Mouse (Mus musculus) c-Kit-positive CD71-positive TER-119-positive erythroid progenitor cells, embryonic 14.5 days (primary cell): ENCODE measurements at regions not wholly inside any gene's neighbourhood (a gene's known extent, or its start where the extent isn't known, plus 50 kb on each side); places are given as distances from the start of the nearest gene placed in this dataset.

Experiments used
- DNase-seq: peaks from one replicate; pipeline ENCODE4 v3.0.0-alpha.2; 2013; ENCODE audit warnings: low spot score

DNA sequence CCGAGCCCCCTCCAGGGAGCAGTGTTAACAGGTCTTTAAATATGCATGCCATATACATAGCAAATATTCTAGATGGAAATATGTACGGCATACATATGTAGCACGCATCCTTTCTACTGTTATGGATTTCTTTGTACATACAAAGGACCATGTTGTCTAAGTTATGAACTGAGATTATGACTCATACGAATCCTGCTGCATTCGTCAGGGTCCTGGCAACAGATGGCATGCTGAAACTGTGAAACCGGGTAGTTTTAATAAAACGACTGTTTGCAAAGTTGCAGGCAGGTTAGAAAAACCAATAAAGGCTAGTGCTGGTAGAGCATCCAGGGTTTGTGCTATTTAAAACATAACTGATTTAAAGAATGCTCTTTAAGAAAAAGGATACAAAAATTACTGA lies 88.8 kb upstream of the Tlk1 start:
- no peak for DNase-seq

DNA sequence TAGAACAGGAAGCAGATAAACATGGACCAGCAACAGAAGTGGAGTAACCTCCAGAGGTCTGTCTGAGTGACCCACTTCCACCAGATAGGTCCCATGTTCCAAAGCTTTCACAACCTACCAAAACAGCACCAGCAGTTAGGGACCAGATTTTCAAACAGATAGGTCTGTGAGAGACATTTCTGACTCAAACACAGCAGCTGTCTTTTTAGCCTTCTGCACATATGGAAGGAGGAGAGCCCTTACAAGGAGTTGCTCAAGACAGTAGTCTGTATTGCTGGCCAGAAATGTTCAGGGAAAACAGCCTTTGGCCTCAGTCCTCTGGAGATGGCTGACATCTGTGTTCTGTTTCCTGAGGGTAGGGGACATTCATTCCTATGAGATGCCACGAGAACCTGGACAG lies 83.9 kb upstream of the Tlk1 start:
- DNase-seq: no peak

DNA sequence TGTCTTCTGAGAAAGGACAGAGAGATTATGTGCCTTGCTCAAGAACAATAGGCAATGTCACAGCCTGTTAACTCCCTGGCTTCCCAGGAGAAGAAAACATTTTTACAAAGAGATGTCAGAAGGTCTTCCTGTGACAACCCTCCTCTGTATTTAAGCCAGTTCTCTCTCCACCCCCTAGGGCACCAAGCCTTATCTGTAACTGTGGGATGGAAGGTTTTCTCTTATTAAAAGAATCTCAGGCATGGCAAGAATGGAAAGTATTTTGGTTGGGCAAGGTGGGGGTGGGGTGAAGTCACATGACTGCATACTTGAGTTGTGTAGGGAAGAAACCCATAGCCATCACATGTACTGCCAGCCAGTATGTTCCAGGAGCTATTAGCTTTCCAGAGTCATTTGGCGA lies 83.1 kb upstream of the Tlk1 start:
- DNase-seq: no peak

DNA sequence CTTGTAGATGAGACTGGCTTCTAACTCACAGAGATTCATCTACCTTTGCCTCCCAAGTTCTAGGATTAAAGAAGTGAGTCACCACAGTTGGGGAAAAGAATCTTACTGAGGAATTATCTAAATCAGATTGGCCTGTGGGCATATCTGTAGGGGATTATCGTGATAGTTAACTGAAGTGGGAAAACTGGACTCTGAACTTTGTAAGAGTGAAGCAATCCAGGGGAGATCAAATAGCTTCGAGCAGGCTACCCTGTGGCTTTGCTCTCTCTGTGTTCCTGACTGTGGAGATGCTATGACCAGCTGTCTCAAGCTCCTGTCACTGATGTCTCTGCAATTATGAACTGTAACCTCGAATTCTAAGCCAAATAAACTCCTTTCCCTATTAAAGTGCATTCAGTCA lies 80.7 kb upstream of the Tlk1 start:
- no peak for DNase-seq

DNA sequence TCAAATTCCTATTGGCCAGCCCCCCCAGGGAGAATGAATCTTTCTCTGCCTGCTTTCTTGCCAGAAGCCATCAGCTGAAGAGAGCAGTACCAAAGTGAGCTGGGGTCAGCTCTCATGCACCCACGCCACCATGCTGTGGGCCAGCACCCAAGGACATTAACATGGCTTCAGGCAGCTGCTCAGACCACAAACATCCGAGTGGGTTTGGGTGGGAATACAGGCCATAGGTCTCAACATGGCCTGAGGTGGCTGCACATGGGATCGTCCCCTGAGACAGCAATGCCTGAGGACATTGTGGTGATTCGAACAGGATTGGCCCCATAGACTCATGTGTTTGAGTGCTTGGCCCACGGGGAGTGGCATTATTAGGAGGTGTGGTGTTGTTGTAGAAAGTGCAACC lies 78.9 kb upstream of the Tlk1 start:
- DNase-seq: no peak

DNA sequence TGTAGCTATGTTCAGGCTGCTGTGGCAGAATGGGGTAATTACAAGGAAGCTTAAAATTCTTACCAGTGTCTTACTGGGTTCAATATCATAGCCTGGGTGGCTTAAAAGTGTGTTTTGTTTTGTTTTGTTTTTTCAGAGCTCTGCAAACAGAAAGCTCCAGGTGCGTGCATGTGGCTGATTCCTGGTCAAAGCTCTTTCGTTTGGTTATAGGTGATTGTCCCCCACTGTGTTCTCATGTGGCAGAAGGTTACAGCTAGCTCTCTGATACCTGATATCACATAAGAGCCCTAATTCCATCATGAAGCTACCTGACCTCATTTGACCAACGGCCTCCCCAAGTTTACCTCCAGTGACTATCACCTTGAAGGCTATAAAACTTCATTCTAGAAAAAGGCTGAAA lies 76.7 kb upstream of the Tlk1 start:
- DNase-seq: no peak

DNA sequence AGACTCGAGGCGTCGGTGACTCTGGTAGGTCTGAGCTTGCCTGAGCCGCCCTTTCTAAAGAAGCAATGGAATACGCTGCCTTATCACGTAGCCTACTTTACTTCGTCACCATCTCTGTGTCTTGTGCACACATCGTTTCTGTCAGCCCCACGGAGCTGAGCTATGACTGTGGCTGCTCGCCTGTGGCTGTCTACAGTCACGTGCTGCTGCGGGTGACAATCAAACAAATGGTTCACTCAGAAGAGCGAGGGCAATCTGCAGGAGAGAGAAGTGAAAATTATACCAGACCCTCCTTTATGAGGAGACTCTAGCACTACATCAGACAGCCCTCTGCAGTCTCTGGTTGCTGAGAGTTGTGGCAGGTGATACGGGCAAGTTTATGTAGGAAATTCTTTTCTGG lies 76.0 kb upstream of the Tlk1 start:
- no peak for DNase-seq

DNA sequence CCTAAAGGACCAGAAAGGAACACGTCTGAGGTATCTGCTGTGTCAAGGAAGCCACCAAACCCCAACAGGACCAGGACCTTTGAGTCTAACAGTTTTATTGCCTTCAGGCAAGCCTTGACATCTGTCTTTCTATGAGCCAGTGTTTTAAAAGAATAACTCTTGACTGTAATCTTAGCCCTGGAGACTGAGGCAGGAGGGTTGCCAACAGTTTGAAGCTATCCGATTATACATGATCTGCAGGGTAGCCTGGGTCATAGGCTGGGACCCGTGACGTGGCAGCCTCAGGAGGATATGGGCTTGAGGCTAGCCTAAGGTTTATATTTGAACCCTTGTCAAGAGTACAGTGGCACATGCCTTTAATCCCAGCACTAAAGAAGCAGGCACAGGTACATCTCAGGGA lies 73.5 kb upstream of the Tlk1 start:
- DNase-seq: no peak

DNA sequence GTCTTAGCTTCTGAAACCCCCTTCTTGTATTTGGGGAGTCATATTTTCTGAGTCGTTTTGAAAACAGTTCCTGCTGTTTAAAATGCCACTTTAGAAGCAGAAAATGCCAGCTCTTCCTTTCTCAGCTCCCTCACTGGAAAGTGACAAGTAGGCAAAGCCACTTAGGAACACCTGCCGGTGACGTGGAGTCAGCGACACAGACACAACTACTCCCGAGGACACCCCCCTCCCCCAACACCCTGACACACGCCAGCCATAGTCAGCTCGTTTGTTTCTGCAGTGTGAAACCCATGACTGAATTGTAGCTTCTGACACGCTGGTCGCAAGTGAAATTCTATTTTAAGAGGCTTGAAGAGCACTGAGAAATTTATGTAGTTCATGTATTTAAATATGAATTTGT lies 72.9 kb upstream of the Tlk1 start:
- no peak for DNase-seq

DNA sequence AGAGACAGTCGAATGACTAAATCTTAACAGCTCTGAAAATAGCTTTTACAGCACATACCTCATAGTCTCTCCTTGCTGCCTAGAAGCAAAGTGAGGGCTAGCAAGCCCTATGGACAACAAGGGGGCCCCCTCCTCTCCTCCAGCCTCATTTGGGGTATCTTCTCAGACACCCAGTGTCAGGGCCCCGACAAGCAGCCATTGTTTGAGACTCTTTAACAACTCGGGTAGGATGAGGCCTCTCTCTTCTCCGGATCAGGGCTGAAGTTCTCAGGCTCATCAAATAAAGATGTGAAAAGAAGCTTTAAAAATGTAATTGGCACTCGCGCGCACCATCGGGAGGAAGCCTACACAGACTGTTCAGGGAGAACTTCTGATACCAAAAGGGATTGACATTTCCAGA lies 71.8 kb upstream of the Tlk1 start:
- no peak for DNase-seq

DNA sequence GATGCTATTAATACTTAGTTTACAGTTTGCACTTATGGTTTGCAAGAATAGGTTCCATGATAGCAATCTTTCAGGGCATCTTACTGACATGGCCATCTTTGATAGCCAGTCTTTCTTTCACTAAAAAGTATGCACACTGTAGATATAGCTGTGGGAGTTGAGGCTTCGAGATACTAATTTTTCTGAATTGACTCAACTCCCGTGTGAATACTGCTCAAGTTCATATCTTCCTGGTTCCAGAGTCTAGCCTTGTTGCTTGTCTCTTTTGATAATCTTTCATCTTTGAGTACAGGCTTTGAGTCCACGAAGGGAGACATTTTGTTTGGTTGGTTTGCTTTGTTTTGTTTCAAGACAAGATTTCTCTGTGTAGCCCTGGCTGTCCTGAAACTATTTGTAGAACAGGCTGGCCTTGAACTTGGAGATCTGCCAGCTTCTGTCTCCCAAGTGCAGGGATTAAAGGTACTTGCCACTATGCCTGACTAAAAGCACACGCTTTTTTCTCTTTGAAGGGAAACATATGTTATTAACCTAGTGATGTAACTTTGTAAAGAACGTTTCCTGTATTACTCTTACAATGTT lies 64.1 kb upstream of the Tlk1 start:
- peak; percentile 36 for DNase-seq

DNA sequence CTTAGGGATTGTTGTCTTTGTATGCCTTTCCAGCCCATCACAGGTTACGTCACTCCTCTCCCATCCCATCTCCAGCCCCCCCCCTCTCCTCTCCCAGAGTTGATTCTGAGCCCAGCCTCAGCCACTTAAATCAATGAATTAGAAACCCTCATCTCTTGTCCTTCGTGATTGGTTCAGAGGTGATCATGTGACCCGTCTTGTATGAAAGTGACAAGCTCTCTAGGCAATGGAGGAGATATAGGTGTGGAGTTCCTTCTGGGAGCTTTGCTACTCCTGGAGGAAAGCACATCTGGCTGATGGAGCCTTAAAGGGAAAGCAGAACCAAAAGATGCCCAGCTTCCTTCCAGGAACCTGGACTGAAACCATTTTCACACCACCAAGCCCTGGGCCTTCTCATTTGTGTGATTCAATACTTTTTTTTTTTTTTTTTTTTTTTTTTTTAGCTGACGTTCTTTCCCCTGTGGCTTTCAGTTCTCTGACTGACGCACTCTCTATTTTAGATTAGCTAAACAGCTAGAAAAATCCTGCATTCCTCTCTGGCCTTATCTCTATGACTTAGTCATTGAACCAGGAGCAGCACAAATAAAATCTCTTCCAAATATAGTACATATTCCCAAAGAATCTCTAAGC lies 63.4 kb upstream of the Tlk1 start:
- DNase-seq: peak; percentile 26

DNA sequence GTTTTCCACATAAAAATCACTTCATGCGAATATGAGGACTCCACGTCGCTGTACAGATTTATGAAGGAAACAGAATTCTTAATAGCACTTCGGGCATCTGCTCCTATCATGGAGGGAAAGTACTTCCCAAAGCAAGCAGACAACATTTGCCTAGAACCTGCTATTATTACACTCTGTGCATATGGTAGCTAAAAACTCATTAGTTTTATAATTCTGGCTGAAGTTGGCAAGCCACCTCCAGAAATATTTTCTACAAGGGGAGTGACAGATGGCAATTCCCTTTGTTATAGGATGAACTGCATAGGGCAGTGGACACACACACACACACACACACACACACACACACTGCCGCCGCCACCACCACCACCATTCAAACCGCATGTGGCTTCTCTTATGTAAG lies 61.3 kb upstream of the Tlk1 start:
- DNase-seq: no peak

DNA sequence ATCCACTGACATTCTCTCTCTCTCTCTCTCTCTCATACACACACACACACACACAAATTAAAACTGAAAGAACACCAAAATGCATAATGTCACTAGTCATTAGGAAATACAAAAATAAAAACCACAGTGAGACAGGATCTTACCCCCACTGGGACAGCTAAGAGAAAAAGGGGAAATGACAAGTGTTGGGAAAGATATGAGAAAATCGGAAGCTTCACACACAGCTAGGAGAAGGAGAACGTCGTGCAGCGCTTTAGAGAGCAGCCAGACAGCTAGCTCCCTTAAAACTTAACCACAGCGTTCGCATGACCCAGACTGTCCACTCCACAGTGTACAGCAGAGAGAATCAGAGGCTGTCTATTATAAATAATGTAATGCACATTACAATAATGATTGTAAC lies 60.1 kb upstream of the Tlk1 start:
- no peak for DNase-seq

DNA sequence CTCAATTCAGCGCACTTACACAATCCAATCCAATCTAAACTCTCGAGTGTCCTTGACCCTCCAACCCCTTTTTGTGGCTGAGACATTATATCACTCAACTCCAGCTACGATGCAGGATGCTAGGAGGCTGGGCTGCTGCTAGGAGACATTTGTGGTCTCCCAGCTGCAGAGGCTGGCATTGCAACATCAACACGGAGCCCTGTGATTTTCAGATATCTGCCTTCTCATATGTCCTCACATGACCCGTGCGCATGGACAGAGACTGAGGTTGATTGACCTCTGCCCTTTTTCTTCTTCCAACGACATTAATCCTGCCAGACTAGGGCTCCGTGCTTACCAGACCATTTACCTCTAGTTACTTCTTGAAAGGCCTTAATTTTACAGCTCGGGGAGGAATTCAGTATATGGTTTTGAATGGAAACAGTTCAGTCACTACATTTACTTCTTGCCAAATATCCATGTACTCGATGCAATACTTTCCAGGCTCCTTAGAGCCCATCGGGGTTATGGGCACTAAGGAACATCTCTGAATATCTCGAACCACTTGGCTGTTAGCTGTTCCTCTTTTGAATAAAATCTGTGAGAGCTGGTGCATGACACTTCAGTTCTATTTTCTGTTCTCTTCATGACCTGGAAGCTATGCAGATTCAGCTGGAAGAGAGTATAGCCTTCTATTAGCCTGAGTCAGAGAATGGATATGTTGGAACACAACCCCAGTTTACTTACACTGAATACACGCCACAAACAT lies 52.0 kb upstream of the Tlk1 start:
- DNase-seq: no peak

DNA sequence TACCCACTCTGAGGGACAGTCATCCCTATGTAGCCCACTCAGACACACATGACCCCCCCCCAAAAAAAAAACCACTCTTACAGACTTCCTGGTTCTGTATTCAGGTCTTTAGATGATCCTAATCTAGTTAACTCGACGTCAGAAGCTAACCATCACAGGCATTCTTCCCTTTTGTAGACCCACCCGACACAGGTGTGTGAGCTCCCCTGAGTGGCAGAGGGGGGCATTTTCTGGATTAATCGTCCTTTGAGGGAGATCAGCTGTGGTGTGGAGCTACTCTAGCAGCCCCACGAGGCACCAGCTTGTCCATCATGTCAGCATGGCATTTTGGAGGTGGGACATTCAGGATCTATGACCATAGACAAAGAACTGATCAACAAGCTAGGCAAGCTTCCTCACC lies 50.7 kb upstream of the Tlk1 start:
- DNase-seq: no peak
